Mouse (Mus musculus): ENCODE results near the gene Sos1. TPM values are rescaled to one million over a fixed set of nuclear protein-coding genes. Genes with fewer than 3 reads are reported as not detected.
"Not testable (repeated sequence)": the region's sequence is repeated elsewhere in the genome, so short reads cannot be mapped to it uniquely, and the experiment has no call there.

Sos1 gene
- polyA plus RNA-seq, 1 experiment from 2014 or later: 3.9 TPM

DNA sequence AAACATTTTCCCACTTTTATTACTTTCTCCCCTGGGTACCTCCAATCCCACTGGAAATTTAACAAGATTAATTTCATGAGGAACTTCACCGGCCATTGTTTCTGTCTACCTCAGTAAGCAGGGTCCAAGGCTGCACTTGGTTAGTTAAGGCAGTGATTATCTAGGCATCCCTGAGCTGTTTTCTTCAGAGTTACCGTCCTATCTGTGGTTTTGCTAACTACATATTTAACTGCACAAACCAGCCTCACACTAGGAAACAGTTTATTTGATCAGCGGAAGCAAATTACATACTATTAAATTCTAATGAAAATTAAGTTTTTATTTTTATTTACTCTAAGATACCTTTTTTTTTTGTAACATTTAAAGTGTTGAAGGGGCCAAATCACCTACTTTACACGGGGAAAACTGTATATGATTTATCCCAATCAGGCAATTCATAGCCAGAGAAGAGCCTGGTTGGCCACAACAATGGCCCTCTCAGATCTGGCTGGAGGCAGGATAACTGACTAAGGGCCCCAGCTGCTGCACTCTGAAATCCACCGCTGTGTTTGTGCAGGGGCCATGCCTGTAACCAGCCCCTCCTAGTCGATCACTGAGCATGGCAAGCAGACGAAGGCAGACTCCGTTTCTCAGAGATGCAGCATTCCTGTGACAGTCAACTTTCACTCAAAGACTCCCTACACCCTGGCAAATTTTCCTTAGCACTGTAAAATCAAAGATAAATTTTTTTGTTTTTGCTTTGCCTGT, 9.0 kb downstream of the Sos1 start:
- TF ChIP-seq CTCF (IDR thresholded peaks at IDR 0.05; ENCODE audit: low read depth): no peak
- WGBS: 37% methylated on average over 8 of the region's 8 CpGs
- no peak for ATAC-seq

DNA sequence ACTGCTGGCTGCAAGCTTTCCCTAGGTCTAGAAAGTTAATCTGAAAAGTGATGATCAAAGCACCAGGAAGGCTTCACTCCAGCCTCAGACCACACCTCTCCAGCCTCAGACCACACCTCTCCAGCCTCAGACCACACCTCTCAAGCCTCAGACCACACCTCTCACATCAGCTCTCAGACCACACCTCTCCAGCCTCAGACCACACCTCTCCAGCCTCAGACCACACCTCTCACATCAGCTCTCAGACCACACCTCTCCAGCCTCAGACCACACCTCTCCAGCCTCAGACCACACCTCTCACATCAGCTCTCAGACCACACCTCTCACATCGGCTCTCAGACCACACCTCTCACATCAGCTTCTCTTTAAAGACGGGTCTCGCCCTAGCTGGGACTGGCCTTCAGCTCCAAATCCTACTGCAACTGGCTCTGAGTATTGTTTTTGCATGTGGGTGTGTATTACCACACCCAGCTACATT, 11.8 kb downstream of the Sos1 start:
- H3K27ac ChIP-seq (ENCODE audit: low read depth, low read length); H3K36me3 ChIP-seq (ENCODE audit: control insufficient read depth, insufficient read depth); H3K4me1 ChIP-seq (replicated peaks; ENCODE audit: control insufficient read depth, insufficient read depth, low read length); H3K9me3 ChIP-seq (ENCODE audit: control insufficient read depth); H3K4me3 ChIP-seq (ENCODE audit: low read depth, low read length); H3K27me3 ChIP-seq (replicated peaks; ENCODE audit: control insufficient read depth, insufficient read depth, low read length); H3K9ac ChIP-seq (ENCODE audit: low read depth, low read length): not testable (repeated sequence)
- peak; percentile 85 for ATAC-seq
- H3K4me2 ChIP-seq (replicated peaks; ENCODE audit: low read depth): peak overlapping the region; percentile 45
- WGBS: 19% methylated on average over 3 of the region's 3 CpGs

More for the DNA sequence above, 9.0 kb downstream of the Sos1 start:
- no peaks in the 10 kb centered on the region for H3K36me3 ChIP-seq (ENCODE audit: control insufficient read depth, insufficient read depth)
- no peak overlapping the region for H3K4me2 ChIP-seq (replicated peaks; ENCODE audit: low read depth)
- no peaks in the 10 kb centered on the region for H3K9me3 ChIP-seq (ENCODE audit: control insufficient read depth)
- H3K27ac ChIP-seq (ENCODE audit: low read depth, low read length): no peak overlapping the region
- no peak overlapping the region for H3K4me3 ChIP-seq (ENCODE audit: low read depth, low read length)
- no peaks in the 10 kb centered on the region for H3K27me3 ChIP-seq (replicated peaks; ENCODE audit: control insufficient read depth, insufficient read depth, low read length)
- H3K9ac ChIP-seq (ENCODE audit: low read depth, low read length): no peak overlapping the region
- H3K4me1 ChIP-seq (replicated peaks; ENCODE audit: control insufficient read depth, insufficient read depth, low read length): no peaks in the 10 kb centered on the region

DNA sequence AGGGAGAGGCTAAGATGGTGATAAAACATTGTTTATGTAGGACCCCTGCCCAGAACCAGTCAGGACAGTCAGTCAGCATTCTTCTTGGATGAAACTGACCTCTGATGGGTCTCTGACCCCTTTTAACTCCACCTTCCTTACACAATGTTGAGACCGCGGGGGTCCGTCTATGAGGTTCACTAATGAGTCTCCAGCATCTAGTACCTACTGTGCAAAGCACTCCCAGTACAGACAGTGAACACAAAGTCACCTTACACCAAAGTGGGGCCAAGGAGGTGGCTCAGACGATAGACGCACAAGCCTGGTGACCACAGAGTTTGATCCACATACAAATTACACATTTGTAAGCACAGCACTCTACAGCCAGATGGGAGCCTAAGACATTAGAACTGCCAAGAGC, 20.0 kb downstream of the Sos1 start:
- Histone ChIP-seq H3K4me3 (ENCODE audit: low read depth, low read length) (no peak overlapping the region), H3K4me2 (replicated peaks; ENCODE audit: low read depth) (no peak overlapping the region), H3K9me3 (ENCODE audit: control insufficient read depth) (no peaks in the 10 kb centered on the region), H3K27me3 (replicated peaks; ENCODE audit: control insufficient read depth, insufficient read depth, low read length) (no peaks in the 10 kb centered on the region), H3K36me3 (ENCODE audit: control insufficient read depth, insufficient read depth) (peaks cover 5% of the 10 kb centered on the region; the same call in 1 of the 2 replicates), H3K27ac (ENCODE audit: low read depth, low read length) (no peak overlapping the region), H3K4me1 (replicated peaks; ENCODE audit: control insufficient read depth, insufficient read depth, low read length) (no peaks in the 10 kb centered on the region), H3K9ac (ENCODE audit: low read depth, low read length) (no peak overlapping the region)
- TF ChIP-seq CTCF (IDR thresholded peaks at IDR 0.05; ENCODE audit: low read depth): no peak
- WGBS: 68% methylated on average over 5 of the region's 5 CpGs
- no peak for ATAC-seq

DNA sequence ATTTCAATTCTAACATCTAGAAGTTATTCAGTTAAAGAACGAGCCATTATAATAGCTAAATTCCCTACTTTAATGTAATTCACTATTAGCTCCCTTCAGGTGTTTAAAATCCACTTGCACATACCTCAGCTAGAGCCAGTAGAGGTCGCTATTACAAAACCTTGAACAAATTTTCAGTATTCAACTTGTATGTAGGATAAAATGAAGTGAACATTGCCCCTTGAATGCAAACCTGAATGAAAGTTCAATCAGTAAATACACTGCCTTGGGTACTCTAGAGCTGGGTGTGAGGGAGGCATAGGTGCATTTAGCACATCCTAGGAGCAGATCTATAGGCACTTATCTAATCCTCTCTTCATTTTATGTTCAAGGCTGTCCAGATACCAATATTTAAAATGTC, 24.6 kb downstream of the Sos1 start:
- H3K4me1 ChIP-seq (replicated peaks; ENCODE audit: control insufficient read depth, insufficient read depth, low read length): no peaks in the 10 kb centered on the region
- peak; percentile 49 for ATAC-seq
- WGBS: 38% methylated on average over 2 of the region's 2 CpGs
- peaks cover 9% of the 10 kb centered on the region; the same call in 1 of the 2 replicates for H3K36me3 ChIP-seq (ENCODE audit: control insufficient read depth, insufficient read depth)
- TF ChIP-seq CTCF (IDR thresholded peaks at IDR 0.05; ENCODE audit: low read depth): peak; percentile 80
- no peak overlapping the region for H3K27ac ChIP-seq (ENCODE audit: low read depth, low read length)
- H3K4me2 ChIP-seq (replicated peaks; ENCODE audit: low read depth): no peak overlapping the region
- H3K9ac ChIP-seq (ENCODE audit: low read depth, low read length): no peak overlapping the region
- no peaks in the 10 kb centered on the region for H3K27me3 ChIP-seq (replicated peaks; ENCODE audit: control insufficient read depth, insufficient read depth, low read length)
- no peaks in the 10 kb centered on the region for H3K9me3 ChIP-seq (ENCODE audit: control insufficient read depth)
- H3K4me3 ChIP-seq (ENCODE audit: low read depth, low read length): no peak overlapping the region

DNA sequence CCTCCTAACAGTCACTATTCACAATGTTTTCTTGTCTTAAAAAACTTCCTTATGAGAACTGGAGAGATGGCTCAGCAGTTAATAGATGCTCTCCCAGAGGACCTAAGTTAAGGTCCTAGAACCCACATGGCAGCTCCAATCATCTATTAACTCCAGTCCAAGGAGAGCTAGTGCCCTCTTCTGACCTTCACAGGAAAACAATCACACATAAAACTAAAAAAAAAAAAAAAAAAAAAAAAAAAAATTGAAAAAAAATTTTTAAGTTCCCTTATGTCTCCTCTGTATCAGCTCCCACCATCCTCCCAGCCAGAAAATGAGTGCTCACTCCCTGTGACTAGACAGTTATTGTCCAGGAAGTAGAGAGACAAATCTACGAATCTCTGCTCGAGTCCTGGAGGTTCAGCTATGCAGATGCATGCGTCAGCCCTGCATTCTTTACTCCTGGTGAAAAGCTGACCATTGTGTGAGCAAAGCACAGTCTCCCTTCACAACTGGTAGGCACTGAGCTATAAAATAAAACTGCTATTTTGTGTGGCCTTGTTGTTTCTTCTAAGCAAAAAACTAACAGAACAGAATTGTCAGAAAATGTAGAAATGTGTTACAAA, 29.7 kb downstream of the Sos1 start:
- Histone ChIP-seq H3K4me3 (ENCODE audit: low read depth, low read length) (no peak overlapping the region), H3K4me2 (replicated peaks; ENCODE audit: low read depth) (no peak overlapping the region), H3K27ac (ENCODE audit: low read depth, low read length) (no peak overlapping the region), H3K4me1 (replicated peaks; ENCODE audit: control insufficient read depth, insufficient read depth, low read length) (no peaks in the 10 kb centered on the region), H3K36me3 (ENCODE audit: control insufficient read depth, insufficient read depth) (peaks cover 21% of the 10 kb centered on the region), H3K9me3 (ENCODE audit: control insufficient read depth) (no peaks in the 10 kb centered on the region), H3K27me3 (replicated peaks; ENCODE audit: control insufficient read depth, insufficient read depth, low read length) (no peaks in the 10 kb centered on the region), H3K9ac (ENCODE audit: low read depth, low read length) (no peak overlapping the region)
- 75% methylated on average over 3 of the region's 3 CpGs for WGBS
- TF ChIP-seq CTCF (IDR thresholded peaks at IDR 0.05; ENCODE audit: low read depth): 0 out of 2 replicates have a peak, but pooled peaks have one; percentile 17
- ATAC-seq: no peak

DNA sequence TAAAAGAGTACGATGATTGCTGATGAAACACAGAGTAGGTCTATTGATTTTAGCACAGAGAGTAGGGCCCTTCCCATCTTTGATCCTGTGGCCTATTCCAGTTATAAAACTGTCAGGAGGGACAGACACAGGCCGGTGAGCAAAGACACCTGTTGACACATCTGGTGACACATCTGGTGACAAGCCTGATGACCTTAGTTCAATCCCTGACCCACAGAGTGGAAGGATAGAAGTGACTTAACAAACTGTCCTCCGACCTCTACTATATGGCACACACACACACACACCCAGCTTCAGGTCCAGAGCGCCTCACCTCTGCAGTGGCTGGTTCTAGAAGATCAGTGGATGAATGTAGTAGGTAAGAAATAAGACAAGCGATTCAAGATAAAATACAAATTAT, 33.8 kb downstream of the Sos1 start:
- peak; percentile 56; the same call in 1 of the 2 replicates for ATAC-seq
- H3K27me3 ChIP-seq (replicated peaks; ENCODE audit: control insufficient read depth, insufficient read depth, low read length): no peaks in the 10 kb centered on the region
- peaks cover 29% of the 10 kb centered on the region for H3K36me3 ChIP-seq (ENCODE audit: control insufficient read depth, insufficient read depth)
- no peaks in the 10 kb centered on the region for H3K9me3 ChIP-seq (ENCODE audit: control insufficient read depth)
- H3K4me2 ChIP-seq (replicated peaks; ENCODE audit: low read depth): no peak overlapping the region
- H3K27ac ChIP-seq (ENCODE audit: low read depth, low read length): no peak overlapping the region
- H3K4me3 ChIP-seq (ENCODE audit: low read depth, low read length): no peak overlapping the region
- no peak for TF ChIP-seq CTCF (IDR thresholded peaks at IDR 0.05; ENCODE audit: low read depth)
- no peak overlapping the region for H3K9ac ChIP-seq (ENCODE audit: low read depth, low read length)
- WGBS: 70% methylated on average over 5 of the region's 5 CpGs
- H3K4me1 ChIP-seq (replicated peaks; ENCODE audit: control insufficient read depth, insufficient read depth, low read length): no peaks in the 10 kb centered on the region
